Mouse (Mus musculus) hindbrain, embryonic 10.5 days (tissue): ENCODE data around the gene Gm2115. TPM values are rescaled to one million over a fixed set of nuclear protein-coding genes. Genes with fewer than 3 reads are reported as not detected.

Experiments used
- DNase-seq: peaks from one replicate; pipeline ENCODE4 v3.0.0-alpha.2; 2017; ENCODE audit warnings: low spot score
- H3K27ac ChIP-seq: fragments of 300-500 bp; sonication (generic); 2 replicates; pipeline ENCODE4 v1.5.1; 2016; ENCODE audit warnings: mild to moderate bottlenecking, moderate library complexity
- H3K27me3 ChIP-seq: fragments of 300-500 bp; sonication (generic); 2 replicates; pipeline ENCODE4 v1.6.1; 2016; ENCODE audit warnings: mild to moderate bottlenecking; ENCODE audit not compliant: poor library complexity, insufficient read depth, severe bottlenecking
- H3K36me3 ChIP-seq: fragments of 300-500 bp; sonication (generic); 2 replicates; pipeline ENCODE4 v1.6.1; 2016; ENCODE audit warnings: mild to moderate bottlenecking, moderate library complexity
- H3K4me1 ChIP-seq: fragments of 300-500 bp; sonication (generic); replicated peaks from 2 replicates; pipeline ENCODE4 v1.6.1; 2016; ENCODE audit warnings: mild to moderate bottlenecking
- H3K4me3 ChIP-seq: fragments of 300-500 bp; sonication (generic); 2 replicates; pipeline ENCODE4 v1.5.1; 2016; ENCODE audit warnings: mild to moderate bottlenecking, moderate library complexity
- H3K9me3 ChIP-seq: fragments of 300-500 bp; sonication (generic); 2 replicates; pipeline ENCODE4 v1.6.1; 2016; ENCODE audit warnings: mild to moderate bottlenecking, moderate library complexity
- WGBS: fragments of 180-500 bp; shearing (Covaris S2); methylation state at CpG from one replicate; pipeline ENCODE4 v1.1.7; 2016; 5-methylcytosine and 5-hydroxymethylcytosine counted together
- polyA plus RNA-seq: library from polyadenylated mRNA; unstranded; fragments of >200 nt; fragmentation: Nextera tagmentation; extraction: Ambion mirVana; gene quantifications from 2 replicates; pipeline ENCODE4 v1.2.1, GENCODE M21; 2016

Gene Gm2115
- polyA plus RNA-seq, 1 experiment from 2014 or later, result 0.03 TPM

DNA sequence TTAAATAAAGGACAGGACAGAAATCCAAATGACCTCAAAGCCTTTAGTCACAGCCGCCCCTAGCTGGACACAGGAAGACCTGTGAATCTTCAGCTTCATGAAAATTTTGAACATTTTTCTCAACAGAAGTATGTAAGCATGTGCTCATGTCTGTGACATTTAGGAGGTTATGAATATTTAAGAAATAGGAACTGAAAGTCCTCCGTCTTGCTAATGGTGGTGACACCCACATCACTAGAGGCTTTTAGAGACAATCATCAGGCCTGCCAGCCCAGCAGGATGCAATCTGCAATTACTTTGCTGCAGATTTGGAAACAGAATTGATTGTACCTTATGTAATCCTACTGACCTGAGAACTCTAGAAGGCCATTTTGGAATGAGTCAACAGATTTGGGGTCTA is 22.7 kb downstream of the Gm2115 start:
- H3K27ac ChIP-seq, result no peak overlapping the region
- WGBS, result 92% methylated on average over 2 of the region's 2 CpGs
- no peaks in the 10 kb centered on the region for H3K36me3 ChIP-seq
- H3K4me1 ChIP-seq, result peaks cover 3% of the 10 kb centered on the region; the same call in 1 of the 2 replicates
- no peak for DNase-seq
- no peak overlapping the region for H3K4me3 ChIP-seq
- H3K27me3 ChIP-seq, result no peaks in the 10 kb centered on the region
- no peaks in the 10 kb centered on the region for H3K9me3 ChIP-seq

DNA sequence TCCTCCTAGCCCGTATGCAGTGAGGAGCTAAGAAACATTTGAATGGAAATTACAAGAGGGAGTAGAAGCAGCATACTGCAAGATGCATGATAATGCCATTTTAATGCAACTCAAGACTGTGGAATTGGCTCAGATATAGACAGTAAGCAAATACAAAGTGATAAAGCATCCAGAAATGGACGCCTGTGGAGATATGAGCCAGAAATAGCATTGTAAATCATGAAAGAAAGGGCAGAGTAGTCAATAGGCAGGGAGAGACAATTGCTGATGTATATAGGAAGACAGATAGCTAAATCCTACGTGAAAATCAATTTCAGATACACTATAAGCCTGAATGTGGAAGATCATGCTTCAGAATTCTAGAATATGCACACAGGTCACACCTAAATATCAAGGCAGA is 26.5 kb downstream of the Gm2115 start:
- Histone ChIP-seq H3K27me3 (no peaks in the 10 kb centered on the region), H3K4me3 (no peak overlapping the region), H3K4me1 (peaks cover 3% of the 10 kb centered on the region; the same call in 1 of the 2 replicates), H3K36me3 (no peaks in the 10 kb centered on the region), H3K27ac (no peak overlapping the region), H3K9me3 (no peaks in the 10 kb centered on the region)
- WGBS, result 73% methylated on average over 3 of the region's 3 CpGs
- no peak for DNase-seq

DNA sequence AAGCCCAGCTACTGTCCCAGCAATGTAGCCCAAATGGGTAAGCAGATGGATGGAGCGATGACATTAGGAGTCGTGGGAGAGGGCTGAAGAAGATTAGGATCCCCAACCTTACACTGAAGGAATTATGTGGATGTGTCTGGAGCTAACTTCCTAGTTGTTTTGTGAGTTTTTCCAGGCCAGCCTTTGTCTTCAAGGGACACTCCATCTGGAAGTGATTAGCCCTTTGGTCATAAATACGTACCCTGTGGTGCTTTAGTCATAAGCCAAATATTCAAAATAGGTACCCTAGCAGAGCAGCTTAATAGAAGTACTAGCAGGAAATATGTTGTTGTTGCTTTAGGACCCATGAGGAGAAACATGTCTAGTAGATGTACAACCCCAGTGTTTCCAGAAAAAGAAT is 28.6 kb downstream of the Gm2115 start:
- H3K27ac ChIP-seq, result no peak overlapping the region
- no peak for DNase-seq
- H3K27me3 ChIP-seq, result no peaks in the 10 kb centered on the region
- 65% methylated on average over 3 of the region's 3 CpGs for WGBS
- no peak overlapping the region for H3K4me3 ChIP-seq
- H3K4me1 ChIP-seq, result peaks cover 3% of the 10 kb centered on the region; the same call in 1 of the 2 replicates
- H3K9me3 ChIP-seq, result no peaks in the 10 kb centered on the region
- no peaks in the 10 kb centered on the region for H3K36me3 ChIP-seq

DNA sequence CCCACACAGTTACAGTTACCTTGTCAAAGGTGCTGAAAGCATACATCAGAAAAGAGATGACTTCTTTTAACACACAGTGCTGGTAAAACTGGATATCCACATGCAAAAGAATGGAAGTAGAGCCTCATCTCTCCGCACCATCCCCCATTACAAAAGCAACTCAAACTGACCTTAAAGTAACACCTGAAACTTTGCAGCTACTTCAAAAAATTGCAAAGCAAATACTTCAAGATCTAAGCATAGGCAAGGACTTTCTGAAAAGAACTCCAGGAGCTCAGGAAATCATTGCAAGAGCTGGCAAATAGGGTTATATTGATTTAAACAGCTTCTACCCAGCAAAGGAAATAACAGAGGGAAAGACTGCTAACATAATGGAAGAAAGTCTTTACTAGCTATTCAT is 31.7 kb downstream of the Gm2115 start:
- Histone ChIP-seq H3K4me1 (no peaks in the 10 kb centered on the region), H3K4me3 (no peak overlapping the region), H3K27me3 (no peaks in the 10 kb centered on the region), H3K9me3 (no peaks in the 10 kb centered on the region), H3K36me3 (no peaks in the 10 kb centered on the region), H3K27ac (no peak overlapping the region)
- WGBS, result 93% methylated on average over 1 of the region's 1 CpGs
- no peak for DNase-seq

DNA sequence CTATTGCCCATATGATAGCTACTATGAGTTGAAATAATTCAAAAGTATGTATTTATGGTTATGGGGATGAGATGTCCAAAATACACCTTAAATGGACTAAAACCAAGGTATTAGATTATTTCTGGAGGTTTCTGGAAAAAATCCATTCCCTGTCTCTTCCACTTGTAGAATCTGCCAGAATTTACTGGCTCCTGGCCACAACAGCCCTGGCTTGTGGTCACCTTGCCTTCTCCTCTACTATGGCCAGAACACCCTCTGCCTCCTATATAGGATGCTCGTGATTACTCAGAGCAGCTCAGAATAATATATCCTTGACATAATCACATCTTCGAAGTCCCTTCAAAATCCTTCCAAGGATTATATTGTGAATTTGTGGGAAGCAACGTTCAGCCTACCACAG is 35.5 kb downstream of the Gm2115 start:
- Histone ChIP-seq H3K4me1 (no peaks in the 10 kb centered on the region), H3K36me3 (no peaks in the 10 kb centered on the region), H3K4me3 (no peak overlapping the region), H3K9me3 (no peaks in the 10 kb centered on the region), H3K27ac (no peak overlapping the region), H3K27me3 (no peaks in the 10 kb centered on the region)
- WGBS, result 82% methylated on average over 3 of the region's 3 CpGs
- no peak for DNase-seq

DNA sequence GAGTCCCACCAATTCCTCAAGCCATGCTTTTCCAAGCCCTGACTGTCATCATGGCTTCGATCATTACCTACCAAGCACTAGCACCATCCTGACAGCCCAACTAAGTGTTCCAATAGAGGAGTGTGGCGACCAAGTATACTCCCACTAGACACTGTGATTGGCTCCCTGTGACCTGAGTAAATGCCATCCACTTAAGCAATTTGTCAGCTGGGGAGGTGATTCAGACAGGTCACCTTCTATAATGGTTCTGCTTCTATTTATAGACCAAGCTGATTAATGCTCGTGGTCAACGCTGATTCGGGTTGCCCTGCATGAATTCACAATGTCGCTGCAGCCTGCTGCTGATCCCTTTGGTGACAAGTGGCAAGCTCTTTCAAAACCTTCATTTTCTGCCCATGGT is 37.4 kb downstream of the Gm2115 start:
- no peaks in the 10 kb centered on the region for H3K27me3 ChIP-seq
- no peak overlapping the region for H3K27ac ChIP-seq
- no peak overlapping the region for H3K4me3 ChIP-seq
- H3K36me3 ChIP-seq, result no peaks in the 10 kb centered on the region
- H3K9me3 ChIP-seq, result no peaks in the 10 kb centered on the region
- 83% methylated on average over 6 of the region's 6 CpGs for WGBS
- no peak for DNase-seq
- no peaks in the 10 kb centered on the region for H3K4me1 ChIP-seq

DNA sequence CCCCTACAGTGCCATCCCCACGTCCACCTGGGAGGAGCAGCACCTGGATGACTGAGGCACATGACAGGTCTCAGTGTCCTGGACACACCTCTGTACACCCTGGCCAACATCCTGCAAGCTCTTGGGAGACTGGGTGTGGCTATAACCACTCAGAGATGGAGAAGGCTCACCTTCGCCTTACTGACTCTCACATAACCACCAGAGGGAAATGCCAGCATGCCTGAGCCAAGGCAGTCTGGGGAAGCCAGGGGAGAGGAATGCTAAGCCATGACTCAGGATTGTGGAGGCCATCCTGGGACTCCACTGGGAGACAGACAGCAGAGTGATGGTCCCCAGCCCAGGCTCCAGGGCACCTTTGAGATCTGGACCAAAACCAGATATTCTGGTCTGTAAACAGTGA is 48.3 kb downstream of the Gm2115 start:
- 85% methylated on average over 2 of the region's 2 CpGs for WGBS
- Histone ChIP-seq H3K4me1 (0 out of 2 replicates have a peak, but pooled peaks cover 3% of the 10 kb centered on the region), H3K27me3 (no peaks in the 10 kb centered on the region), H3K27ac (no peak overlapping the region), H3K9me3 (no peaks in the 10 kb centered on the region), H3K36me3 (no peaks in the 10 kb centered on the region), H3K4me3 (no peak overlapping the region)
- DNase-seq, result no peak

DNA sequence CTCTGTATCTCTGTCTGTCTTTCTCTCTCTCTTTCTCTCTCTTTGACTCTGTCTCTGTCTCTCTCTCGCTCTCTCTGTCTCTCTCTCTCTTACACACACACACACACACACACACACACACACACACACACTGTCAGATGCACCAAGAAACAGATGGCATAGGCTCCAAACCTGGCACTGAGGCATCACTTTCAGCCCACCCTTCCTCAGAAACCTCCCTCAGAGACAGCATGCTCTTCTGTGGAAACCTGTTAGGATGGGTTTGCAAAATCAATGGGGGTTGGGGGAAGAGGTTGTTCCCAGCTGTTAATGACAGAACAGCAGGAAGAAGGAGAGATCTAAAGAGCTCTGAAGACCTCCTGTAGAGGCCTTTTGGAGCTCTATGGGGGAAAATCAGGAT is 50.1 kb downstream of the Gm2115 start:
- 85% methylated on average over 1 of the region's 1 CpGs for WGBS

DNA sequence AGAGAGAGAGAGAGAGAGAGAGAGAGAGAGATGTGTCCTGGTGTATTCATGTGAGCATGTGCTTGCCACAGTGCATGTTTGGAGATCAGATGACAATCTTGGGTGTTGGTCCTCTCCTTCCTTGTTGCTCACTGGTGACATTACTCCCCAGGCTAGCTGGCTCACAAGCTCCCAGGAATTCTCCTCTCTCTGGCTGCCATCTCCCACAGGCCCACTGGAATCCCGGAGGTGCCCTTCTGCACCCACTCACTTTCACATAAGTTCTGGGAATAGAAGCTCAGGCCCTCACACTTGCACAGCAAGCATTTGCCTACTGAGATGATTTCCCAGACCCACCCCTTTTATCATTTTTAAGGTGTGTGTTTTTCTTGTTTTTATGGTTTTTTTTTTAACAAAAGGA is 51.0 kb downstream of the Gm2115 start:
- DNase-seq, result no peak
- WGBS, result 97% methylated on average over 1 of the region's 1 CpGs
- no peak overlapping the region for H3K27ac ChIP-seq
- no peak overlapping the region for H3K4me3 ChIP-seq
- H3K9me3 ChIP-seq, result no peaks in the 10 kb centered on the region
- H3K4me1 ChIP-seq, result 0 out of 2 replicates have a peak, but pooled peaks cover 3% of the 10 kb centered on the region
- H3K36me3 ChIP-seq, result no peaks in the 10 kb centered on the region
- H3K27me3 ChIP-seq, result no peaks in the 10 kb centered on the region

More for the DNA sequence above, 50.1 kb downstream of the Gm2115 start:
- Histone ChIP-seq H3K27me3 (no peaks in the 10 kb centered on the region), H3K36me3 (no peaks in the 10 kb centered on the region), H3K9me3 (no peaks in the 10 kb centered on the region), H3K4me3 (no peak overlapping the region), H3K27ac (no peak overlapping the region), H3K4me1 (0 out of 2 replicates have a peak, but pooled peaks cover 3% of the 10 kb centered on the region)
- DNase-seq, result no peak

DNA sequence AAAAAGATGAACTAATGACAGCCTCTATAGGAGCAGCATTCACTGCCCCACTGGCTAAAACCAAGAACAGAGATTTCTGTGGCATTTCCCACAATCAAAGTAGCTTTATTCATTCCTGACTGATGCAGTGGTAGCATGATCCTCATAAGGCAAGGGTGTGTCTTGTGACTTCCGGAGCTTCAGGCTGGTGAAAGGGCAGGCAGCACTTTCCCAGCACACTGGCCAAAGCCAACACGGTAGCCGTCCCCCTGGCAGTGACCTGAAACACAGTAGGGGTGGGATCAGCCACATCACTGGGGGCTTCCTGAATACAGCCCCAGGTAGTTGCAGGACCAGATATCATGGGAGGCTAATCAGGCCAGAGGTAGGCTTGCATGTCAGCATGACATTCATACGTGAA is 56.3 kb downstream of the Gm2115 start:
- no peaks in the 10 kb centered on the region for H3K27me3 ChIP-seq
- H3K9me3 ChIP-seq, result no peaks in the 10 kb centered on the region
- no peak overlapping the region for H3K27ac ChIP-seq
- peaks cover 7% of the 10 kb centered on the region; the same call in 1 of the 2 replicates for H3K4me1 ChIP-seq
- WGBS, result 92% methylated on average over 4 of the region's 4 CpGs
- H3K36me3 ChIP-seq, result no peaks in the 10 kb centered on the region
- no peak for DNase-seq
- H3K4me3 ChIP-seq, result no peak overlapping the region

DNA sequence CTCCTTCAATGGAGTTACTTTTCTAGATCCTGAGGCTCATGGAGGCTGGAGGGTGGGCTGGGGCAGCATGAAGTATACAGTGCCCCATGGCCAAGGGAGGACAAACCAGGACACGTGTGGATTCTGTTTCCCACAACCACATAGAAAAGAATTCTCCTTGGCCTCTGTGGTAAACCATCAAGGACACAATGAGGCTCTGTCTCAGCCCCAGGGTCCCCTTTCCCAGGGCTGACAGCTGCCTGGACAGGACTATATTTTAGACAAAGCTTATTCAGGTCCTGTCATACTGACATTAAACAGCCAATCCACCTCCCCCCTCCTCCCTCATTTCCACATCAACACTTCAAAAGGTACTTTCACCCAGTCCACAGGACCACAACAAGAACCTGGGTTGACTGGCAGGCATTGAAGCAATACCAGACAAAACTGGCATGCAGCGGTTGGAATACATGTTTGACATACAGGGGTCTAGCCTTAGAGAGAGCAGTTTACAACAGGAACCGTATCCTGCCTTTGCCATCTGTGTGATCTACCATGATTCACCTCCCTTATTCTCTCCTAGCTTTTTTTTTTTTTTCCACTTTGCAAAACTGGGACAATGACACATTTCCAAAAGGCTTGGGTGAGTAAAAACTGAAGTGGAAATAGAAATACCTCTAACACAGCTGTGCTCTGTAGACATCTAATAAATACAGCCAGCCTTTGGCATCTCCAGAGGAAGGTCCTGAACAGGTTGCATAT is 57.8 kb downstream of the Gm2115 start:
- 69% methylated on average over 3 of the region's 3 CpGs for WGBS
- Histone ChIP-seq H3K27ac (no peak overlapping the region), H3K36me3 (no peaks in the 10 kb centered on the region), H3K9me3 (no peaks in the 10 kb centered on the region), H3K4me1 (peaks cover 7% of the 10 kb centered on the region; the same call in 1 of the 2 replicates), H3K27me3 (no peaks in the 10 kb centered on the region), H3K4me3 (no peak overlapping the region)
- DNase-seq, result no peak

DNA sequence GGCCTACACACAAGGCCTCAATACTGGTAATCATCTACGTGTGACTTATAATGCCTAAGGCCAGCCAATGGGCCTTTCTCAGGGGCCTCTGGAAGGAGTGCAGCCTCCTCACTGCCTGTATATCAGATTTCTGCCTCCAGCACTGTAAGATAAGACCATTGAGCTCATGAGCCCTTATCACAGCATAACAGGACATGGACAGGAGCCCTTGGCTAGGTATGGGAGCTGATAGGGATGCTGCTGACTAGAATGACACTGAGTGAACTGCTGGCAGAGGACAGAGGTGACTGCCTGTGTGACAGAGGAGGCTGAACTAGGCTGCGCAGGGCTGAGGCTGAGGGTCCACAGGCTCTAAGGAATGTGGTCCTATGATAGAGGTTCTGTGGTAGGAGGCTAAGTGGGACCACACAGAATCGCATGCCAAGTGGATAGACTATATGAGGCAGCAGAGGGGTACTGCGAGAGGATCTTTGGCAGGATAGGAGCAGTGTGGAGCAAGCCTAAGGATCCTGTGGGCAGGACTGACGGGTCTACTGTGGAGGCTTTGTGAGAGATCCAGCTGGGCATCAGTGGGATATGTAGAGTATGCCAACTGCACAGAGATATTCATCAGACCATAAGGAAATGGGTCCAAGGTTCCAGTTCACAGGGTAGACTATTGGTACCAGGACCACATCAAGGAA is 58.5 kb downstream of the Gm2115 start:
- WGBS, result 86% methylated on average over 5 of the region's 5 CpGs
- no peaks in the 10 kb centered on the region for H3K27me3 ChIP-seq
- no peak overlapping the region for H3K27ac ChIP-seq
- DNase-seq, result no peak
- H3K4me3 ChIP-seq, result no peak overlapping the region
- no peaks in the 10 kb centered on the region for H3K36me3 ChIP-seq
- H3K4me1 ChIP-seq, result peaks cover 7% of the 10 kb centered on the region; the same call in 1 of the 2 replicates
- no peaks in the 10 kb centered on the region for H3K9me3 ChIP-seq

DNA sequence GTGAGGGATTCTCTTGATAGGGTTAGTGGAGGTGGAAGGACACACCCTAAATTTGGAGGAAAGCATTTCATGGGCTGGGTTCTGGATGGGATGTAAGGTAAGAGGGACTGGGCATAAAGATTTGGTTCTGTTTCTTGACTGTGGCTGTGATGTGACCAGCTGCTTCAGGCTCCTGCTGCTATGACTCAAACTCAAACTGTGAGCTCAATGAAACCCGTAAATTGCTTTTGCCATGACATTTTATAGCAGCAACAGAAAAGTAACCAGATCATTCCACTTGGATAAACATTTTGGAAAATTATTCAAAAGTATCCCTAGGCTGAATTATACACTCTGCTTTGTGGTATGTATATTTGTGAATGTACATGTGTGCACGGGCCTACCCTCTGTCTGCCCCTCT is 61.9 kb downstream of the Gm2115 start:
- no peak overlapping the region for H3K27ac ChIP-seq
- 85% methylated on average over 2 of the region's 2 CpGs for WGBS

More for the DNA sequence above, 61.9 kb downstream of the Gm2115 start:
- Histone ChIP-seq H3K4me1 (peaks cover 7% of the 10 kb centered on the region; the same call in 1 of the 2 replicates), H3K4me3 (no peak overlapping the region), H3K9me3 (no peaks in the 10 kb centered on the region), H3K27me3 (no peaks in the 10 kb centered on the region), H3K36me3 (no peaks in the 10 kb centered on the region)
- DNase-seq, result no peak
